Mouse (Mus musculus): Measurements from ENCODE around the gene F2rl1. TPM values are rescaled to one million over a fixed set of nuclear protein-coding genes. Genes with fewer than 3 reads are reported as not detected.
"Not testable (repeated sequence)": the region's sequence is repeated elsewhere in the genome, so short reads cannot be mapped to it uniquely, and the experiment has no call there.

F2rl1 gene
- total RNA-seq, 2 experiments from 2014 or later: 0.32 to 0.57 TPM

- DNase-seq (ENCODE audit: low spot score in 2 of 2): no peak
- intact Hi-C loops (cut with DNase I): no loop called here
These were observed 10.6 kb upstream of the F2rl1 start for GRCm38 (mm10) chr13:95535461-95536116.

GRCm38 (mm10) chr13:95535026-95535425 lies 10.0 kb upstream of the F2rl1 start:
- intact Hi-C loops (cut with DNase I): no loop called here
- DNase-seq (ENCODE audit: low spot score in 2 of 2): no peak

- intact Hi-C loops (cut with DNase I): no loop called here
- DNase-seq (ENCODE audit: low spot score in 2 of 2): no peak
These were observed 9.1 kb upstream of the F2rl1 start for GRCm38 (mm10) chr13:95534131-95534561.

- no peak for DNase-seq (ENCODE audit: low spot score in 2 of 2)
- intact Hi-C loops (cut with DNase I): no loop called here
These were observed 8.6 kb upstream of the F2rl1 start for GRCm38 (mm10) chr13:95533640-95534039.

- intact Hi-C loops (cut with DNase I); DNase-seq (ENCODE audit: low spot score in 2 of 2): not testable (repeated sequence)
These were observed 8.1 kb upstream of the F2rl1 start for GRCm38 (mm10) chr13:95533121-95533520.

- DNase-seq (ENCODE audit: low spot score in 2 of 2): no peak
- intact Hi-C loops (cut with DNase I): no loop called here
These were observed 6.4 kb upstream of the F2rl1 start for GRCm38 (mm10) chr13:95531273-95532045.

GRCm38 (mm10) chr13:95529246-95529645 lies 4.2 kb upstream of the F2rl1 start:
- DNase-seq (ENCODE audit: low spot score in 2 of 2): no peak
- intact Hi-C loops (cut with DNase I): no loop called here

- DNase-seq (ENCODE audit: low spot score in 2 of 2): no peak
- intact Hi-C loops (cut with DNase I): no loop called here
These were observed 678 bp downstream of the F2rl1 start for GRCm38 (mm10) chr13:95524424-95524673.

GRCm38 (mm10) chr13:95523659-95524423 lies 1.2 kb downstream of the F2rl1 start:
- intact Hi-C loops (cut with DNase I): no loop called here
- no peak for DNase-seq (ENCODE audit: low spot score in 2 of 2)

GRCm38 (mm10) chr13:95522176-95522575 lies 2.9 kb downstream of the F2rl1 start:
- DNase-seq (ENCODE audit: low spot score in 2 of 2): no peak
- intact Hi-C loops (cut with DNase I): no loop called here

GRCm38 (mm10) chr13:95521029-95521428 lies 4.0 kb downstream of the F2rl1 start:
- intact Hi-C loops (cut with DNase I): no loop called here
- DNase-seq (ENCODE audit: low spot score in 2 of 2): no peak

- intact Hi-C loops (cut with DNase I): no loop called here
- DNase-seq (ENCODE audit: low spot score in 2 of 2): peak in 1 of 2 experiments; percentile 11
These were observed 10.3 kb downstream of the F2rl1 start for GRCm38 (mm10) chr13:95514756-95515155.

- no peak for DNase-seq (ENCODE audit: low spot score in 2 of 2)
- intact Hi-C loops (cut with DNase I): no loop called here
These were observed 15.0 kb downstream of the F2rl1 start for GRCm38 (mm10) chr13:95510054-95510453.

GRCm38 (mm10) chr13:95503279-95503917 lies 21.6 kb downstream of the F2rl1 start:
- intact Hi-C loops (cut with DNase I): no loop called here
- no peak for DNase-seq (ENCODE audit: low spot score in 2 of 2)

- intact Hi-C loops (cut with DNase I): no loop called here
- DNase-seq (ENCODE audit: low spot score in 2 of 2): no peak
These were observed 28.4 kb downstream of the F2rl1 start for GRCm38 (mm10) chr13:95496601-95497000.

GRCm38 (mm10) chr13:95494812-95495211 lies 30.2 kb downstream of the F2rl1 start:
- DNase-seq (ENCODE audit: low spot score in 2 of 2): no peak
- intact Hi-C loops (cut with DNase I): no loop called here

GRCm38 (mm10) chr13:95493296-95493695 lies 31.7 kb downstream of the F2rl1 start:
- intact Hi-C loops (cut with DNase I): no loop called here
- no peak for DNase-seq (ENCODE audit: low spot score in 2 of 2)

- intact Hi-C loops (cut with DNase I): no loop called here
- DNase-seq (ENCODE audit: low spot score in 2 of 2): no peak
These were observed 33.7 kb downstream of the F2rl1 start for GRCm38 (mm10) chr13:95491327-95491726.

- intact Hi-C loops (cut with DNase I): no loop called here
- DNase-seq (ENCODE audit: low spot score in 2 of 2): no peak
These were observed 40.4 kb downstream of the F2rl1 start for GRCm38 (mm10) chr13:95484664-95485063.

- peak; percentile 57 to 69 for DNase-seq (ENCODE audit: low spot score in 2 of 2)
- intact Hi-C loops (cut with DNase I): loop anchor here (1.0 kb wide), 1 partner anchor 91 kb away; no protein-coding TSS in a partner anchor
These were observed 43.6 kb downstream of the F2rl1 start for GRCm38 (mm10) chr13:95481428-95481827.
